Mouse (Mus musculus) G1E (cell line): ENCODE measurements around the gene Emc10.

Experiments used
- CTCF ChIP-seq: IDR thresholded peaks from 2 replicates; pipeline ENCODE4 v1.5.1; 2012; ENCODE audit warnings: low read depth, low read length, inconsistent platforms, mixed read lengths
- GATA1 ChIP-seq: IDR thresholded peaks from 2 replicates; pipeline ENCODE4 v1.6.1; 2012; ENCODE audit warnings: borderline replicate concordance, low read length, inconsistent platforms, mixed read lengths
- TAL1 ChIP-seq: conservative IDR thresholded peaks from 2 replicates; pipeline ENCODE4 v1.6.1; 2012; ENCODE audit warnings: low read depth, low read length, inconsistent platforms, mixed read lengths

DNA sequence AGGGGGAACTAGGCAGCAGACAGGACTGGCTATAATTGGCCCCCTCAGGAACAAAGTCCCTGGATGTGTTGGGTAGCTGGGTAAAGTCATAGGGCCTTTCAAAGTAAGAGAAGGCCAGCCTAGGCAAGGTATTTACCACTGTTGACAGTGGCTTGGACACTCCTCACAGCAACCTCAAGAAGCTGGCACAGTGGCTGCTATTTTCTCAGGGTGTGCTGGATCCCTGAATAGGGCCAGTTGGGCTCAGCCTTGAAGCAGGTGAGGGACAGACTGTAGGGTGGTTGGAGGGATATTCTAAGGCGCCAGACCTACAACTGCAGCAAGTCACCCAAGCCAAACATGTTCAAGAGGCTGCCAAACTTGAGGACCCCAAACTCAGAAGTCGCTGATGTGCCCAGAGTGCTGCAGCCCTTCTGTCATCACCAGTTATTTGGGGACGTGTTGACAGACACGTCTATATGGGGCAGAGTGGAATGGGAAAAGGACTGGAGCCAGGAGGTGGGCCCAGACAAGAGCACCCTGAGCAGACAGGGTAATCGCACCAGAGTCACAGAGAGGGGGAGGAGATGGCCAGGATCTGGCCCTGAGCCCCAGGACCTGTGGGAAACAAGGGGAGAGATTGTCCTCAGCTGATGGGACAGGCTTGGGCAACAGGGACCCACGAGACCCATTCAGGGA is 24.3 kb downstream of the Emc10 start:
- TF ChIP-seq CTCF (no peak), GATA1 (no peak), TAL1 (no peak)
